Mouse (Mus musculus) left cerebral cortex, adult 11 months (tissue): ENCODE measurements around the gene Cerkl.

Experiments
- DNase-seq: peaks from one replicate; pipeline ENCODE4 v3.0.0; 2022; ENCODE audit warnings: low spot score

The Cerkl gene

DNA sequence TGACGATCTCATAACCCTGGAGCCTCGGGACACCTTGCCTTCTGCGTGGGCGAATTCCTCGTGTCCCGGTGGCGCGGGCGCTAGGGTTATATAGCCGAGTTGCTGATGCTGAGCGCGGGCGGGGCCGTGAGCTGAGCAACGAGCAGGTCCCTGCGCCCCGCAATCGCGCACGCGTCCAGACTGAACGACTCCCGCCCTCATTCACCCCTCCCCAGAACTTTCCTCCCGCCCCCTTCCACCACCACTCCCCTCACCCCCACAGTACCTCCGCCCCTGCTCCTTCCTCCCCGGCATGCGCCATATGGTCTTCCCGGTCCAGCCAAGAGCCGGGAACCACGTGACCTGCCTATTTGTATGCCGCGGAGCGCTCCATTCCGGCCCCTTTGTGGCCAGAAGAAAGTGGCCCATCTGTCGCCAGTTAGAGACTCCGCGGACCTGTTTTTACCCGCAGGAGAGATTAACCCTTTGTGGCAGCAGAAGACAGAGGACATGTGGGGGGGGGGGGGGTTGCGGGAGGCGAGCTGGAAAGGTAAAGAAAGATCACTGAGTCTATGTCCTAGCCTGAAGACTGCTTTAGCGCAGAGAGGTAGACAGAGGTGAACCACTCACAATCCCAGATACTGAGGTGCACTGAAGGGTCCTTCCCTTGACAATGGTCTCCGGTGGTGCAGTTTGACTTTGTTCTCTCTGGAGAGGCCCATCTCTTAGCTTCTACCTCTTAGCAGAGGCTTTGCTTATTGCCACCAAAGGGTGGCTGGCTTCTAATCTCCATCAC lies at the start of gene Cerkl, which contains the start of gene Neurod1:
Gene Cerkl, minus strand, starts transcription at position 211 of the 775 bp plus-strand sequence.
Gene Neurod1, minus strand, starts transcription at position 177 of the 775 bp plus-strand sequence.
- no peak for DNase-seq

DNA sequence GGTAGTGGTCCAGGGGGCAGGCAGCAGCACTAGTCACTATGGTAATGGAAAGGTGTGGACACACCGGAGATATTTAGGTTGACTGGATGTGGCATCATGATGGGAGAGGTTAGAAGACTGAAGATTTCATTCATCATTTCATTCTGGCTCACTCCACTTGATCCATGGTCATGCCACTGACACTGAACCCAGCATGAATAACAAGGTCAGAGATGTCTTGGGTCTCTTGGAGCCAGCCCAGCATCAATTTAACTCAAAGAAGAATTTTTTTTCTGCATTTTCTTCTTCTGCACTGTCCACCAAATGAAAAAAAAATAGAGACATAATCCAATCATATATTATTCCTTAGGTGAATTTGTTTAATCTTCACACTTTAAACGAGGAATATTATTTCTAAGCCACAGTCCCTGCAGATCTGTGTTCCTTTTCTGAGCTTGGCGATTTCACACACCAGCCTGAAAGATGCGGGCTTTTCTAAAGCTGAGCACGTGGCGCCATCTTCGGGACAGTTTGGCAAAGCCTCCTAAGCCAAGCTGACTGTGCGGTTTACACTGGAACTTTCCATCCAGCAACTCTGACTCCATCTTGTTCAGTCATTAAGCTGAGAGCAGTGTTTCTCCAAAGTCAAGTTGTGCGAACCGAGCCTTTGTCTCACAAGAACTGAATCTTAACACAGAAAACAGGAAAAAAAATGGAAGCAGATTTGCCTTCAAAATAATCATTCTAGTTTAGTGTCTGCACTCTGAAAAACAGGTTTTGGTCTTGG lies 42.6 kb upstream of the Cerkl start:
- DNase-seq: peak; percentile 47

DNA sequence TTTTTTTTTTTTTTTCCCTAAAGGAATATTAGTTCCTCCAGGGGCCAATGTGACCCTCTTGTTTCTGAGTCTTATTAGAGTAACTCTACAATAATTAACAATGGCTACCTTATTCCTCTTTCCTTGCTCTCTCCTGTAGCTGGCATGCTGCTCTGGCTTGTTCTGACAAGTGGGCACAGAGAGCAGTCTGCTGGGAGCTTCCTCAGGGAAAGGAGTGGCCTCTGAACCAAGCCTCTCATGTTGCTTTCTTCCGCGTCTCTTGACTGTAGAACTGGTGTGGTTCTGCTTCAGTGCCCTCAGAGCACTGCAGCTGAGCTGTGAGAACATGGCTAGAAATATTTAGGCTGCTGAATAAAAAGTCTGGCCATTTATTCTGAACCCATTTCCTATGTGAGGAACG lies 28.5 kb upstream of the Cerkl start:
- no peak for DNase-seq

DNA sequence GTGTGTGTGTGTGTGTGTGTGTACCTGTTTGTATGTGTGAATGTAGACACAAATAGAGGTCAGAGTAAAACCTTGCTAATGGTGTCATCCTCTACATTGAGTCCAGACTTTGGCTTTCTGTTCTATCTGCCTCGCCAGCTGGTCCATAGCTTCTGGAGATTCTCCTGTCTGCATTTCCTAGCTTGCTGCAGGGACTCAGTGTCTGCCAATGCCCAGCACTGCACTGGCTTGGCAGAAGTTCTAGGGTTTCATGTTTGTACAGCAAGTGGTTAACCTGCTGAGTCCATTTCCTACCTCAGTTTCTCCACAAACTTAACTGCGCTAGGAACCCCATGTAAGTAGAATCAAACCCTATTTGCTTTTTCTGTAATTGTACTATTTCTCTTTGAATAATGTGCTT lies 25.9 kb upstream of the Cerkl start:
- DNase-seq: no peak

DNA sequence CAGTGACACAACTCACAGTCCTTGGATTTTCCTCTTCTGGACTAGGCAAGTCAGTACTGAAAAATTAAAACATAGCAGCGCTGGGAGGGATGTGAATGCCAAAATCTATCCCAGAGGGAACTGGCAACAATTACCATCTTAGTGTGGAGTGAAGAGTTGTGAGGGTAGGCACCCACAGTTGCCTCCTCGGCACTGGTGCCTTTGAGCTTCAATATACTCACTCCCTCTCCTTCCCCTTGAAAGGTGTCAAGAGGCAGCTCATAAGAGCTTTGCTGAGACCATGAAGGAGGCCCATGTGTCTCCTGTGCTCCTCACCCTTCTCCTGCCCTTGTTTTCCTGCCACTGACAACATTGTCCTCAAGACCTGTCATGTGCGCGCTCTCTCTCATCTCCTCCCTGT lies 5.8 kb upstream of the Cerkl start:
- DNase-seq: no peak

DNA sequence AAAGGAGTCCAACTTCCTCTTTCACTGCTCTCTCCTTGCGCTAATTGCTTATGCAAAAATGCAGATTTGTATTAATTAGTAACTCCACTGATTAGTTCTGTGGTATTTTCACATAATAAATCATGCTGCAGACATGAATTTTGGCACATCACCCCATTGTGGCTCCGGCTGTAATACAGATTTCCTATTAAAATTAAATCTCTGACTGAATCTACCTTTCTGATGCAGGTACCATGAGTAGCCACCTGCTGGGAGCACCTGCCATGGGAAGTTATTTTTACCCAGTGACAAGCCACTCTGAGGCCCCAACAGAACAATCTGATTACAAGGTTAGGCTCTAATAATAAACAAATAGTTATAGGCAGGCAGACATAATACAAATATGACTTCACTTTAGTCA lies 5.3 kb upstream of the Cerkl start:
- DNase-seq: no peak

DNA sequence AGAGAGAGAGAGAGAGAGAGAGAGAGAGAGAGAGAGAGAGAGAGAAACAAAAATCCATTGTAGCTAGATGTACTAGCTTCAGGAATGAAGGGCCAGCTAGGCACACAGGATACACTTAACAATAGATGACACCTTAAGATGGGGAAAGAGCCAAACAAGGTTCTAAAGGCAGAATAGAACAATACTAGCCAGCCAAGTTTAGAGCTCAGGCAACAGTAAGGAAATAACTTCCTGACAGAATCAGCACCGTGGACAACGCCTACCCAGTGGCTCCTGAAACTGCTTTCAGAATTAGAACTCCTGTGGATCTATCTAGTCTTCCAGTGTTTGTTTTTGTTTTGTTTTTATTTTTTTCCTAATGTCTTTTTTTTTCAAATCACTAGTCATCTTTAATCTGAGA lies 4.0 kb upstream of the Cerkl start:
- no peak for DNase-seq

DNA sequence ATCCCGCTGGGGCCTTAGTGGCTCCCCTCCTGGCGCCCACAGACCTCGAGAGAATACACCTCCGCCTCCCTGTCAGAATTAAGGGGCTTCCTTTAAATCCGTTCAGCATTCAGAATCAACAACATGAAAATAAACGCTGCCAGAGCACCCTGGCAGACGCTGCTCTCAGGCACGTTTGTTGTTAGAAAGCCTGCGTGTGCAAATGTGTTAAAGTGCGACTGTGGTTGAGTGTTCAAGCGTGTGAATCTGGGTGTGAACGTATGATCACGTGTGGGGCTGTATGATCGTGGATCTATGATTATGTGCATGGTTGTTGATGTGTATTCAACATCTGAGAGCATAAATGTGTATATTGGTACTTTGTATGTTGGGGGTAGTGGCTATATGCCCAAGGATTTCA lies 3.5 kb upstream of the Cerkl start:
- DNase-seq: no peak

DNA sequence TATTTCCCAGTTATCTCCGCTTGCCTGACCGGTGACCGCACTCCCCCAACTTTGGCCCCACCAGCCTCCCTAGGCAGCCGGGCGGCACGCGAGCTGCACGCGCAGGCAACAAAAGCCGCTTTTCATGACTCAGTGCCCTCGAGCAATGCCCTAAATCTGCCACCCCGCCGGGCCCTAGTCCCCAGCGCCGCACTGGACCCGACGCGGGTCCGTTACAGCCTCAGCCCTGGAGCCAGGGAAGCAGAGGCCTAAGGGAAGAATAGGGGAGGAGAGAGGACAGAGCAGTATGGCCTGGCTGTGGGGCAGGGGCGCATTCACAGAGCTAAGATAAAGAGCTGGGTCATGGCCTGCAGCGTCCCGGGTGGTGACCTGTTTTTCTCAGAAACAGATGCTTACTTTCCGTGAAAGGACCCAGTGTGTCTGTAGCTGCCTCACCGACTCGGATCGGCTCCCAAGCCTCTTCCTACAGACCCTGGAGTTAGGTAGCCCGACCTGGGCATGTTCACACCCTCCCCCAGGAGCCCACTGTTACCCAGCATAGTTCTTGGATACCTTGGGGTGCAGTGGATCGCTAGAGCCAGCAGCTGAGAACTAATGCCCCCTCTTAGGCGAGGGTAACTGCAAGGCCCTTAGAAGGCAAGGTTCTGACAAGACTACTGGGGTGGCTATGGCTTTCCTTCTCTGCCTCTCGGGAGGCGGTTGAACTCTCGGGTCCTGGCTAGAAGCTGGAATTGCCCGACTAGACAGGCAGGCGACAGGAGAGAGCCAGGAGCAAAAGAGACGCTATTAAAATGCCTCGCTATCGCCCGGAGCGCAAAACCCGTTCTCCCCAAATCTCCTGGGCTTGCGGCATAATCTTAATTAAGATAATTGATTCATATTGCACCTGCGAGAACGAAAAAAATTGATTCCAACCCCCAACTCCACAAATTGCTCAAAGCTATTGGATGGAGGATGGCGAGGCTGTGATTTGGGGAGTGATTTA lies 2.8 kb upstream of the Cerkl start:
- no peak for DNase-seq

DNA sequence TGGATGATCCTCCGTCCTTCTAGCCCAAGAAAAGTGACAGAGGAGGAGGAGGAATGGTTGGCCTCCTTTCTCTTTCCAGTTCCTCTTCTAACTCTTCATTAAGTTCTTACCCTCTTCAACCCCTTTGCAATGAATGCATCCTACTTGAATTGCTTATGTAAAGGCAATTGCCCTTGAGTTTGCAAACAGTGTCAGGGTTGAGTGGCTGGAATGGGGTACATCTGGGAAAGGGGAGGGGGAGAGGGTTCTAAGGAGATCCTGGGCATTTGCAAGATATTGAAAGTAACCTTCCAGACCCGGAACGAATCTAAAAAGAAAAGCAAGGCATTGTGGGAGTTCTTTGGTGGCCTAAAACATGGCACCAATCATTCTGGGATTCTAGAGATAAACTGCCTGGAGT lies 1.3 kb upstream of the Cerkl start:
- DNase-seq: no peak

DNA sequence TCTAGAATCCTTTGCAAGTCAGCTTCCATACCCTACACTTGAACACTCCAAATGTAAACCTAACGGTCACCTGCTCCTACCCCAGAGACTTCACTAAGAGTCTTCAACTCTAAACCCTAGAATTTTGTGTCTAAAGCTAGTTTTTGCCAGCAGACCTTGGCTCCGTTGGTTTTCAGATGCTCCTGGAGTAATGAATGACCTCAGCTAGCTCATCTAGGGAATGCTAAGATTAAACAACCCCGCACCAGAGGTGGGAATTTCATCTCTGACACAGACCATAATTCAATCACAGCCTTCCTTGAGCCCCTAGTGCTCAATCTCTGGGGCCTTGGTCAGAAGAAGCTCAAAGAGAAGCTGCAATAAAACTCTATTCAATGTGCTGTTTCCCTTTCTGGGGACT lies 849 bp upstream of the Cerkl start:
- no peak for DNase-seq

DNA sequence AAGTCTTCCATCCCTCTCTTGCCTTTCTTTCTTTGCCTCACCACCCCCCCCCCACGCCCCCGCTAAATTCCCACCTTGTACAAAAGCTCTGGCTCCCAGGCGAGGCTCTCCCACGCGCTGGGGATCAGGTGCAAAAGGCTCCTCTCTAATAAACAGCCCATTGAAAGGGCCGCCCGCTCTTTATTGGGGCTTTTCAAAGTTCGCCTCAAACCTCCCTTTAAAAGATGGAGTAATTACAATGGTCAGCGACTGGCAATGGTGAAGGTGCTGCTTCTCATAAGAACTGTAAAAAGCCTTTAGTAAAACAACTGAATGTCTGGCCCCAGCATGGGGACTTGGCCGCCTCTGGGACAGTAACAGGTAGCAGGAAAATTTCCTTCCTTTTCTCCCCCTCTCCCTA lies 939 bp downstream of the Cerkl start:
- no peak for DNase-seq

DNA sequence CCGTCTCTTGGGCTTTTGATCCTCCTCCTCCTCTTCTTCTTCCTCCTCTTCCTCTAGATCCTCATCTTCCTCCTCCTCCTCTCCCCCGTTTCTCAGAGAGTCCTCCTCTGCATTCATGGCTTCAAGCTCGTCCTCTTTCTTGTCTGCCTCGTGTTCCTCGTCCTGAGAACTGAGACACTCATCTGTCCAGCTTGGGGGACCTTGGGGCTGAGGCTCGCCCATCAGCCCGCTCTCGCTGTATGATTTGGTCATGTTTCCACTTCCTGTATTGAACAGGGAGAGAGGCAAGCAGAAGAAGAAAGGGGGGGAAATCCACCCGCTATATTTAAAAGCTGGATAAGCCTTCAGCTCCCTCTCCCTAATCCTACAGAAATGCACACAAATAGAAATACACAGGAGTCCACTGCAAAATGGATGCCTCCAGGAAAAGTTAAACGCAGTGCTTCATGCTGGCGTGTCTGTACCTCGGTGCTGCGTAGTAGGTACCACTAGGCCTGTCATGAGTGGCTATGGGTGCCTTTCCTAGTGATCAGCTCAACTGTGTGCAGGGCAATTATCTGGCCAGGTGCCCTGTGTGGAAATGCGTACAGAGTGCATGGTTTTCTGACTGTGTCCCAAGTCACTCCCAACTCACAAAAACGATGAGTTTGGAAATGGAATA lies 1.7 kb downstream of the Cerkl start:
- no peak for DNase-seq

DNA sequence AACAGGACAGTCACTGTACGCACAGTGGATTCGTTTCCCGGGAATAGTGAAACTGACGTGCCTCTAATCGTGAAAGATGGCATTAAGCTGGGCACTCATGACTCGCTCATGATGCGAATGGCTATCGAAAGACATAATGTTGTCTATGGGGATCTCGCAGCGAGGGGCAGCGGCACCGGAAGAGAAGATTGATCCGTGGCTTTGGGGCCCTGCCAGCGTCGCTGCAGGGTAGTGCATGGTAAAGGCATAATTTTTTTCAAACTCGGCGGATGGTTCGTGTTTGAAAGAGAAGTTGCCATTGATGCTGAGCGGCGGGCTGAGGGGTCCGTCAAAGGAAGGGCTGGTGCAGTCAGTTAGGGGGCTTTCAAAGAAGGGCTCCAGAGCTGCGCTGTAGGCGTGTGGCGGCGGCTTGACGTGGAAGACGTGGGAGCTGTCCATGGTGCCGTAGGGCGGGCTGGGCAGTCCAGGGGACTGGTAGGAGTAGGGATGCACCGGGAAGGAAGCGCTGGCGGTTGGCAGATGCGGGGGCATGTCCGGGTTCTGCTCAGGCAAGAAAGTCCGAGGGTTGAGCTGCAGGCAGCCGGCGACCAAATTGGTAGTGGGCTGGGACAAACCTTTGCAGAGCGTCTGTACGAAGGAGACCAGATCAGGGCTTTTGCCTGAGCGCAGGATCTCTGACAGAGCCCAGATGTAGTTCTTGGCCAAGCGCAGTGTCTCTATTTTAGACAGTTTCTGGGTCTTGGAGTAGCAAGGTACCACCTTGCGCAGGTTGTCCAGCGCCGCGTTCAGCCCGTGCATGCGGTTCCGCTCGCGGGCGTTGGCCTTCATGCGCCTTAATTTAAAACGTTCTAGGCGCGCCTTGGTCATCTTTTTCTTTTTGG lies 2.4 kb downstream of the Cerkl start:
- no peak for DNase-seq

DNA sequence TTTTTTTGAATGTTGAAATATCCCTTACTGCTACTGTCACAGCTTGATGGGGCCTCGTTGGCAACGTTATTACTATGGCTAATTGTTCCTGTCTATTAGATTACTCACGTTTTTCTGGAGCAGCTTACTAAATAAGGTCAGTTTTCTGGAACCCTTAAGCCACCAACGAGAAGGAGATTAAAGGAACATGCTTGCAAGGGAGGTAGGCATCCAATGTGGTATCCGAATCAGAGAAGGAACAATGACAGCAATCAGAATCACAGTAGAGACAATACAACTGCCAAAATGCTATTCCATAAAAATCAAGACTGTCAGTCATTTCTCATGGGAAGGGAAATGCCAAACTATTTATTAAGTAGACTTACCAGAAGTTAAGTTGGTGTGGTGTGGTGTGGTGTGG lies 5.1 kb downstream of the Cerkl start:
- no peak for DNase-seq

DNA sequence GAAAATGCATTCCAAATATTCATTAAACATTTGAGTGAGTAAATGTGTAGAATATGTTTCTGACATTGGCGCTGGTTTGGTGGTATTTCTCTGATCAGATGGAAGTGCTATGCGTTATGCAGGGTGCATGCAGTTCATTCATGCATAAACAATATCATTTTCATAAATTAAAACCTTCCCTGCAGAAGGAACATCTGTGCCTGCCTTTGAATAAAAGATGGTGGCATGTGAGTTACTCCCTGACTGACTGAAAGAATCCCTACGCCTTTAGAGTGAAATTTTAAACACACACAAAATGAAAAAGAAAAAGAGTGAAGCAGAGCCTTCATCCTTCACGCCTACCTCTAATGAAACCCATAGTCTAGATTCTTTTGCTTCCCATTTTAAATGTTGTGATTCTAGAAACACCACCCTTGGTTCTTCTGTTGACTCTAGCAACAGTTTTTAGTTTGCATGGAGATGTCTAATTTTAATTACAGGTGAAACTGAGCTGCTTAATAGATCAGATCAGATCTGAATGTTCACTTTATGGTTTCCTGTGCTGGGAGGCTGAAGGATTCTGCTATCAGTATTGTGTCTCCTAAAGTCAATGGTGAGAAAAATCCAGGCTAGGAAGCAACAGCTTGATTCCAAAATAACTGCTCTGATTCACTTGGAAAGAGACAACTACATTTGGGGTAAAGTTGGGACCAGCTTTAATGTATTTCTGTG lies 5.7 kb downstream of the Cerkl start:
- no peak for DNase-seq

DNA sequence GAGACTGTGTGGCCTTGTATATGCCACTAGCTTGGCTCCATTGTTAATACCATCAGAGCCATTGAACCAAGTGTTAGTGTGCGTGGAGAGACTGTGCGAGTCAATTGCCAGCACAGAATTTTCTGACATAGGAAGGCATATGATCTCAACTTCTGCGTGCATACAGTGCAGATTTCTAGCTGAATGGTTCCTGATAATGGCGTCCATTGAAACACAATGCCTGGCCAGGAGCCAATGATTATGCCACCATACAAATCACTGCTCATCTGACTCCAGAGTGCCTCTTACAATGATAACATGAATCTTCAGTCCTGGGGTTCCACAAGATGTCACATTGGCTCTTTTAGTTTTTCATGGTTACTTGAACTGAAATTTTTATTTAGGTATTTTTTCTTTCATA lies 7.2 kb downstream of the Cerkl start:
- no peak for DNase-seq

DNA sequence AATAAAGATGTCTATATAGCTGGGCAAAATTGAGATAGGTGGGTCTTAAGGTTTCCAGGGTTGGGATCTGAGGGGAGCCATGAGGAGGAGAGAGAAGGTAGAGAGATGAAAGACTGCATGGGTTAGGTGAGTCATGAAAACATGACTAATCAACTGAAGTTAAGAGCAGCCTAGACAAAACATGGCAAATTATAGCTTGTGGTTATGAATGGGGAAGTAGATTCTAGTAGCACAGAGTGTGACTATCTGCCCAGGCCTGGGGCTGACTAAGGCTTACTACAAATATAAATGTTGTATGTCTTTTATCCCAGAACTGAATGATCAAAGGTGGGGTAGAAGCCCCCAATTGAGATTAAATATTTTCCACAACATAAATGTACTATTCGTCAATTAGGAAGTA lies 9.4 kb downstream of the Cerkl start:
- DNase-seq: no peak

DNA sequence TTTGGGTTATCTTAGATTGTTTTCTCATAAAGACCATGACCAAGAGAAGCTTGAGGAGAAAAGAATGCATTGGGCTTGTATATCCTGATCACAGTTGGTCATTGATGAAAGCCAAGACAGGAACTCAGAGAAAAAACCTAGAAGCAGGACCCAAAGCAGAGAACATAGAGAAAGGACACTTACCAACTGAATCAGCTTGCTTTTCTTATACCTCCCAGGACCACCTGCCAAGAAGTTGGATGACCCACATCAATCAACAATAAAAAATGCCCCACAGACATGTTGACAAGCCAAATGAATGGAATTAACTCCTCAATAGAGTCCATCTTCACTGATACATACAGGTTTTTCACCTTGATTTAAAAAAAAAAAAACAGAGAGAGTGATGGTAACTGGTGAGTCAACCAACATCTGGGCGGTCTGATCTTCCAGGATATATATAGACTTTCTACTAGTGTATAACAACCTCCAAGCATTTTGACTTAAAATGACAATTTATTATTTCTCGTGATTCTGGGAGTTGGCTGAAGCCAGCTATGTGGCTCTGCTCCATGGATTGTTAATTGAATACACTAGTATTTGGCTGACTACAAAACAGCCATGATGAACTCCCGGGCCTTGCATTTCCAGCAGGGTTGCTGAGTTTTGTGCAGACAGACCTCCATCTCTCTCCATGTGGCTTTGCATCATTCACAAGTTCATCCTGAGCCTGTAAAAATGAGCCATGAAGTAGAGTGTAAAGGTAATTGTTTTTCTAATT lies 12.5 kb downstream of the Cerkl start:
- DNase-seq: no peak
